Mouse (Mus musculus): ENCODE results near the gene Fbxw10.

Fbxw10 gene

DNA sequence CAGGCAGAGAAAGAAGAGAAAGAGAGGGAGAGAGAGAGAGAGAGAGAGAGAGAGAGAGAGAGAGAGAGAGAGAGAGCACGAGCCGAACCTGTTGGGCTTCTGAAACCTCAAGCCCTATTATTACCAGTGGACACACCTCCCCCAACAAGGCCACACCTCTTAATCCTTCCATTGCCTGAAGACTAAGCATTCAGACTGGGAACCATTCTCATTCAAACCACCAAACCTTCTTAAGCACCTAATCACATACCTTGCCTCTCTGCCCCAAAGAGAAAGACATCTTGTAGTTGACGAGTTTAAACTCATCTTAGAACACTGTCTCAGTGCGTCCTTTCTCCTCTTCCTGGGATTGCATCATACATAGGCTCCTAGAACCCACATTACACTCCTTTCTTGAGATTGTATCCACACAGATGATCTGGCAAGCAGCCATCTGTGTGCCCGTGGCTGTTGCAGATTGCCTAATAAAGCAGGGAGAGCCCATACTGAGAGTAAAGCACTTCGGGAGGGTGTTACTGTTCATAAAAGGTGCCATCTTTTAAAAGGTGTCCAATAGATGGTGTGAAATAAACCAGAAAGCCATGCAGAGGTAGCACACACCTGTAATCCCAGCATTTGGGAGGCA lies 57.1 kb downstream of the Fbxw10 start:
- in situ Hi-C loops (cut with MboI, MseI), result no loop called here

- in situ Hi-C loops (cut with MboI, MseI), result no loop called here
These were observed 62.9 kb downstream of the Fbxw10 start for GRCm38 (mm10) chr11:62909720-62910306.

- in situ Hi-C loops (cut with MboI, MseI), result no loop called here
These were observed 64.5 kb downstream of the Fbxw10 start for GRCm38 (mm10) chr11:62911362-62911761.

DNA sequence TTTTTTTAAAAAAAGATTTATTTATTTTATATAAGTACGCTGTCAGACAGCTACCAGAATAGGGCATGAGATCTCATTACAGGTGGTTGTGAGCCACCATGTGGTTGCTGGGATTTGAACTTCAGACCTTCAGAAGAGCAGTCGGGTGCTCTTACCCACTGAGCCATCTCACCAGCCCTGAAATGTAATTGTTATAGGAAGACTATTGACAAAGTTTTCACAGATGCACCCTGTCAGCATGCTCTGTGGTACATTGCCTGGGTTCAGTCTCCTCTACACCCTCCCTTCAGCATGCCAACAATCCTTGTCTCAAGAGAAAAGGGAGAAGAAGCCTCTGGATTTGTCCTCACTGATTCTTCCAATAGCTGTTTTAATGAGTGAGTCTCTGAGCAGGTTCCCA lies 66.3 kb downstream of the Fbxw10 start:
- in situ Hi-C loops (cut with MboI, MseI), result no loop called here

DNA sequence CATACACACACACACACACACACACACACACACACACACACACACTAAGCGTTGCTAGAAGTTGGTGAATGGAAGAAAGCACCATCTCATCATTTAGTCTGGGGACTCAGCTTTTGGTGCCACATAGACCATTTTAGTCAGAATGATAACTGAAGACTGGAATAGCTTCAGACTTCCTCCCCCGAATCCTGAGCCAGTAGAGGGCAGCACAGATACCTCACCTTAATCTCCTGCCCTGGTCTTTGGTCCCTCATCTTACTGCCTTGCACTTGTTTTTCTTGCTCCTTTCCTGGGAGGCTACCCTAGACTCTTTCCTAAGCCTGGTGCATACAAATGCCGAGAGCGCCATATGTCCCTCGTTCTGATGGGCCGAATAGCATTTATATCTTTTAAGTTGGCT lies 67.7 kb downstream of the Fbxw10 start:
- in situ Hi-C loops (cut with MboI, MseI), result no loop called here

DNA sequence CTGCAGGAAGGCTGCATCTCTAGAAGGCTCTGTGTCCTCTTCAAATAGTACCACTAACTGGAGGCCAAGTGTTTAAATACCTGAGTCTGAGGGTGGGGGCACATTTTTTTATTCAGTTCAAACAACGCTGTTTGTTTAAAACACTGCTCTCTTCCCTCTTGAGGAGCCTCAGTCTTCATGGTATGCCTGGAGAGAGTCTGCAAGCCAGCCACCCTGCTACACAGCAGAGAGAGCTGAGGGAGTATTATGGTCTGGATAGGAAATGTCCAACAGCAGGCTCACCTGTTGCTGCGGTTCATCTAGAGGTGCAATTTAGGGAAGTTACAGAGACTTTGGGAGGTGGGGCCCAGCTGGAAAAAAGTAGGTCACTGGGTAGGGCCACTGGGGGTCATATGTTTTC lies 68.6 kb downstream of the Fbxw10 start:
- in situ Hi-C loops (cut with MboI, MseI), result no loop called here

- in situ Hi-C loops (cut with MboI, MseI), result no loop called here
These were observed 69.9 kb downstream of the Fbxw10 start for GRCm38 (mm10) chr11:62916765-62917164.

GRCm38 (mm10) chr11:62919946-62920742 lies 73.3 kb downstream of the Fbxw10 start:
- in situ Hi-C loops (cut with MboI, MseI), result loop anchor here (5.0 kb wide), 1 partner anchor 212 kb away; no protein-coding TSS in a partner anchor

DNA sequence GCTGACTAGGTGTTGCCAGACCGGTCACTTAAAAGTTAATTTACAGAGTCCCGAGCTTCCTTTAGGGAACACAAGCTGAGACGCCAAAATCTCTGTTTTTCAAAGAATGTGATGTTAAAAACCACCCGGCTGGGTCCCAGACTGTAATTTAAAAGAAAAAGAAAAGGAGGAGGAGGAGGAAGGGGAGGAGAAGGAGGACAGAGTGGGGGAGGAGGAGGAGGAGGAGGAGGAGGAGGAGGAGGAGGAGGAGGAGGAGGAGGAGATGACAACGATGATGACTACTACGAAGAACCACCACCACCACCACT lies 73.8 kb downstream of the Fbxw10 start:
- in situ Hi-C loops (cut with MboI, MseI), result loop anchor here (5.0 kb wide), 1 partner anchor 212 kb away; no protein-coding TSS in a partner anchor

- in situ Hi-C loops (cut with MboI, MseI), result loop anchor here (5.0 kb wide), 1 partner anchor 211 kb away; no protein-coding TSS in a partner anchor
These were observed 74.4 kb downstream of the Fbxw10 start for GRCm38 (mm10) chr11:62921052-62921977.

DNA sequence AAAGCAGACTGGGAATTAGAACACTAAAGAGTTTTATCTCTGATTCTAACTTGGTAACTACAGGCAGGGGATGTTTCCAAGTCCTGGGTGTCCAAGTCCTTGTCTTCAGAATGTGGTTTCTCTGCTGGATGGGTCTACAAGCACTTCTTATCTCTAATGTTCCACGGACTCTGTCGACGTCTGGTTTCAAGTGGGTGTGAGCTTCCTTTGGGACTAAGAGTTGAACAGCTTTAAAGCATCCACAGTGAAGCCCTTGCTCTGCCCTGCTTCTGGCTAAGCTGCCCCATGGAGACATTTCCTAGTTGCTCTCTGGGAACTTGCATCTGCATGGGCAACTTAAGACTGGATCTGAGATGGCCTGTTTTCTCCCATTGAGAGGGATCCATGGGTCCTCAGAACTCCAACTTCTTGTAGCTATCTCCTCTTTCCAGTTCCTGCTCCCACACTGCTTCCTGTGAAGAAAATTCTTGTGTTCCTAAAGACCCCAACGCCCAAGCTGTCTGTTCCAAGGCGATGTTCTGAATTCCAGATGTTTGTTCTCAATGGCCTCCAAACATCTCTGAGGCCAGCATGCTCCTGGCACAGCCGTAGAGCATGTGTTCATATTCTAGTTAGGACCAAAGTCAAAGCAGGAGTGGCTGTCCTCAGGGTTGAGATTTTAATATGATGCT lies 77.4 kb downstream of the Fbxw10 start:
- in situ Hi-C loops (cut with MboI, MseI), result loop anchor here (5.0 kb wide), 1 partner anchor 208 kb away; no protein-coding TSS in a partner anchor

Measured in T-helper 1 cell (primary cell).